Mouse (Mus musculus): ENCODE data around the gene Chrne. TPM values are rescaled to one million over a fixed set of nuclear protein-coding genes. Genes with fewer than 3 reads are reported as not detected.

Chrne gene
- polyA plus RNA-seq, 1 experiment from 2014 or later, result 0.25 TPM

- ATAC-seq (replicated peaks; ENCODE audit: low FRiP score, low read depth) (no peak), DNase-seq (ENCODE audit: low spot score) (no peak)
- Histone ChIP-seq H3K4me2 (ENCODE audit: low read length) (peak overlapping the region; percentile 99), H3K36me3 (ENCODE audit: insufficient read depth, low read length) (peaks cover 55% of the 10 kb centered on the region), H3K9ac (ENCODE audit: low read depth, low read length) (peak overlapping the region; percentile 90), H3K4me1 (replicated peaks; ENCODE audit: insufficient read depth, low read length) (peaks cover 20% of the 10 kb centered on the region; the same call in 1 of the 2 replicates), H3K9me3 (replicated peaks; ENCODE audit: low read length) (no peaks in the 10 kb centered on the region), H3K27me3 (ENCODE audit: insufficient read depth, low read length) (no peaks in the 10 kb centered on the region), H3K27ac (peak overlapping the region; percentile 90; the same call in 1 of the 2 replicates), H3K4me3 (replicated peaks; ENCODE audit: low read depth, low read length) (peak overlapping the region; percentile 78)
- no peak for TF ChIP-seq CTCF (IDR thresholded peaks at IDR 0.05; ENCODE audit: low read depth)
- 64% methylated on average over 4 of the region's 4 CpGs for WGBS
Measured at GRCm38 (mm10) chr11:70648512-70648911, 29.5 kb upstream of the Chrne start.

GRCm38 (mm10) chr11:70647716-70648420, 28.9 kb upstream of the Chrne start:
- no peaks in the 10 kb centered on the region for H3K9me3 ChIP-seq (replicated peaks; ENCODE audit: low read length)
- peaks cover 19% of the 10 kb centered on the region; the same call in 1 of the 2 replicates for H3K4me1 ChIP-seq (replicated peaks; ENCODE audit: insufficient read depth, low read length)
- no peaks in the 10 kb centered on the region for H3K27me3 ChIP-seq (ENCODE audit: insufficient read depth, low read length)
- H3K4me3 ChIP-seq (replicated peaks; ENCODE audit: low read depth, low read length), result peak overlapping the region; percentile 78
- peak overlapping the region; percentile 90 for H3K9ac ChIP-seq (ENCODE audit: low read depth, low read length)
- H3K4me2 ChIP-seq (ENCODE audit: low read length), result peak overlapping the region; percentile 99
- 4% methylated on average over 28 of the region's 28 CpGs for WGBS
- no peak for ATAC-seq (replicated peaks; ENCODE audit: low FRiP score, low read depth)
- no peak for TF ChIP-seq CTCF (IDR thresholded peaks at IDR 0.05; ENCODE audit: low read depth)
- peaks cover 55% of the 10 kb centered on the region for H3K36me3 ChIP-seq (ENCODE audit: insufficient read depth, low read length)
- DNase-seq (ENCODE audit: low spot score), result no peak
- peak overlapping the region; percentile 90 for H3K27ac ChIP-seq

GRCm38 (mm10) chr11:70646691-70647650, 28.0 kb upstream of the Chrne start, which contains the start of the genes Rnf167 and Slc25a11:
Gene Rnf167, plus strand, starts transcription at chr11:70647235.
Gene Slc25a11, minus strand, starts transcription at chr11:70647479.
- peak; percentile 84 for ATAC-seq (replicated peaks; ENCODE audit: low FRiP score, low read depth)
- WGBS, result under 1% methylated on average over 63 of the region's 63 CpGs
- Histone ChIP-seq H3K4me2 (ENCODE audit: low read length) (peak within 1 kb of the TSS; percentile 99), H3K27ac (peak within 1 kb of the TSS; percentile 90), H3K36me3 (ENCODE audit: insufficient read depth, low read length) (peaks cover 47% of the 10 kb centered on the region), H3K27me3 (ENCODE audit: insufficient read depth, low read length) (no peaks in the 10 kb centered on the region), H3K4me1 (replicated peaks; ENCODE audit: insufficient read depth, low read length) (peaks cover 10% of the 10 kb centered on the region; the same call in 1 of the 2 replicates), H3K9me3 (replicated peaks; ENCODE audit: low read length) (no peaks in the 10 kb centered on the region), H3K9ac (ENCODE audit: low read depth, low read length) (peak within 1 kb of the TSS; percentile 90), H3K4me3 (replicated peaks; ENCODE audit: low read depth, low read length) (peak within 1 kb of the TSS; percentile 78)
- peak; percentile 35; the same call in 1 of the 2 replicates for TF ChIP-seq CTCF (IDR thresholded peaks at IDR 0.05; ENCODE audit: low read depth)
- peak; percentile 99 for DNase-seq (ENCODE audit: low spot score)

GRCm38 (mm10) chr11:70646259-70646555, 27.2 kb upstream of the Chrne start:
- Histone ChIP-seq H3K4me1 (replicated peaks; ENCODE audit: insufficient read depth, low read length) (peaks cover 8% of the 10 kb centered on the region; the same call in 1 of the 2 replicates), H3K4me3 (replicated peaks; ENCODE audit: low read depth, low read length) (peak overlapping the region; percentile 78), H3K4me2 (ENCODE audit: low read length) (peak overlapping the region; percentile 75), H3K36me3 (ENCODE audit: insufficient read depth, low read length) (peaks cover 44% of the 10 kb centered on the region), H3K9me3 (replicated peaks; ENCODE audit: low read length) (no peaks in the 10 kb centered on the region), H3K27me3 (ENCODE audit: insufficient read depth, low read length) (no peaks in the 10 kb centered on the region), H3K9ac (ENCODE audit: low read depth, low read length) (peak overlapping the region; percentile 84), H3K27ac (peak overlapping the region; percentile 89)
- no peak for DNase-seq (ENCODE audit: low spot score)
- TF ChIP-seq CTCF (IDR thresholded peaks at IDR 0.05; ENCODE audit: low read depth), result no peak
- WGBS, result 7% methylated on average over 3 of the region's 3 CpGs
- ATAC-seq (replicated peaks; ENCODE audit: low FRiP score, low read depth), result peak; percentile 2

- H3K4me1 ChIP-seq (replicated peaks; ENCODE audit: insufficient read depth, low read length), result peaks cover 8% of the 10 kb centered on the region; the same call in 1 of the 2 replicates
- ATAC-seq (replicated peaks; ENCODE audit: low FRiP score, low read depth), result no peak
- peak overlapping the region; percentile 84 for H3K9ac ChIP-seq (ENCODE audit: low read depth, low read length)
- H3K36me3 ChIP-seq (ENCODE audit: insufficient read depth, low read length), result peaks cover 39% of the 10 kb centered on the region
- H3K27ac ChIP-seq, result peak overlapping the region; percentile 89
- H3K27me3 ChIP-seq (ENCODE audit: insufficient read depth, low read length), result no peaks in the 10 kb centered on the region
- no peaks in the 10 kb centered on the region for H3K9me3 ChIP-seq (replicated peaks; ENCODE audit: low read length)
- WGBS, result 88% methylated on average over 12 of the region's 12 CpGs
- peak overlapping the region; percentile 78 for H3K4me3 ChIP-seq (replicated peaks; ENCODE audit: low read depth, low read length)
- DNase-seq (ENCODE audit: low spot score), result no peak
- peak overlapping the region; percentile 75 for H3K4me2 ChIP-seq (ENCODE audit: low read length)
- no peak for TF ChIP-seq CTCF (IDR thresholded peaks at IDR 0.05; ENCODE audit: low read depth)
Measured at GRCm38 (mm10) chr11:70645461-70646258, 26.6 kb upstream of the Chrne start.
